ENCODE assay signal across 9 mouse cellular contexts in the genomic region with DNA sequence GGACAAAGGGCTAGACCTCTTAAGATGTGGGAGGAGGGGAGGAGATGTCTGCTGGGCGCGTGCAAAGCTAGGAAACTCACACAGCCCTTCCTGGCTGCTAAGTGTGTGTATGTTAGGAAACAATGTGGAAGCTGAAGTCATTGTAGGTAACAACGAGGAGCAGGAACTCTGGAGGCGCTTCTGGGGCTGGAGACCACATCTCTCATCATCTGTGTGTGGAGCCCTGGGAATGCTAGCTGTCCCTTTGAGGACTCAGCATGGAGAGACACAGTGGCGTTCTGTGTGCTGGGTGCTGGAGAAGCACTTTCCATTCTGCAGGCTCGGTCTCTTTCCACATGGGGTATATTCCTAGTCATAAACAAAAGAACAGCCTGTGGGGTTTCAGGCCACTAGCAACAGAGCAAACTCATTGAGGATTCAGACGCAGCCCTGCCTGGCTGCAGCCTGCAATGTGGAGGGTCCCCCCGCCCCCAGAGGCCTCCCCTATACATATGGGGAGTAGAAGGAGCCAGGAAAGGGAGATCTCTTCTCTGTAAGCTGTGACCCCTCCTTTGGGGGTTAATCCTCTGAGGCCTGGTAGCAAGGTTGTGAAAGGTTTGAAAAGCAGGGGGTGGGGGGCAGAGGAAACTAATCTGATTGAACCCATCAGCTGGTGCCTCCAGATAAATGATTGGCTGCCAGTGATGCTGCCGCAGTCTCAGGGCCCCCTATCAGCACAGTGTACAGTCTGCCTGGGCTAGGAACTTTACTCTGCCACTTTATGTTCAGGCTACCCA. TPM values are rescaled to one million over a fixed set of nuclear protein-coding genes. Genes with fewer than 3 reads are reported as not detected.
DNase-seq lines count a peak whose midpoint lies in the region; ATAC-seq and TF ChIP-seq lines count a peak whose summit lies in the region.
"Had no signal": no experiment of that assay in that cellular context is flagged by ENCODE, and none has a peak within 500 bp of the region (broad histone marks: within the 10 kb centered on the region; RNA-seq: fewer than 3 reads in every experiment).

No protein-coding gene starts in this region.

- H3K4me3 ChIP-seq in kidney, postnatal 0 days (replicated peaks; ENCODE audit: low read depth, low read length): no peak overlapping the region
- no peak overlapping the region for H3K4me3 ChIP-seq in forebrain, postnatal 0 days (ENCODE audit: low read depth, low read length)
- H3K4me3 ChIP-seq in lung, embryonic 16.5 days (ENCODE audit: low read length): no peak overlapping the region

- no peaks in the 10 kb centered on the region for H3K27me3 ChIP-seq in kidney, postnatal 0 days (ENCODE audit: insufficient read depth, low read length)
- H3K27me3 ChIP-seq in forebrain, postnatal 0 days (ENCODE audit: insufficient read depth, low read length): no peaks in the 10 kb centered on the region
- H3K27me3 ChIP-seq in lung, embryonic 16.5 days (ENCODE audit: control insufficient read depth, insufficient read depth, low read depth, low read length): no peaks in the 10 kb centered on the region

- H3K36me3 ChIP-seq in kidney, postnatal 0 days (ENCODE audit: insufficient read depth, low read length): peaks cover 7% of the 10 kb centered on the region; the same call in 1 of the 2 replicates
- H3K36me3 ChIP-seq in forebrain, postnatal 0 days (ENCODE audit: insufficient read depth): no peaks in the 10 kb centered on the region
- H3K36me3 ChIP-seq in lung, embryonic 16.5 days (ENCODE audit: control insufficient read depth, insufficient read depth, low read length): no peaks in the 10 kb centered on the region

- H3K9ac ChIP-seq in kidney, postnatal 0 days (ENCODE audit: low read depth, low read length): no peak overlapping the region
- H3K9ac ChIP-seq in forebrain, postnatal 0 days: 0 out of 2 replicates have a peak overlapping the region, but pooled peaks have one; percentile 6
- H3K9ac ChIP-seq in lung, embryonic 16.5 days (ENCODE audit: low read length): peak overlapping the region; percentile 44

- H3K4me1 ChIP-seq in kidney, postnatal 0 days (replicated peaks; ENCODE audit: insufficient read depth, low read length): 0 out of 2 replicates have a peak, but pooled peaks cover 10% of the 10 kb centered on the region
- H3K4me1 ChIP-seq in forebrain, postnatal 0 days (ENCODE audit: insufficient read depth): peaks cover 9% of the 10 kb centered on the region; the same call in 1 of the 2 replicates
- peaks cover 18% of the 10 kb centered on the region for H3K4me1 ChIP-seq in lung, embryonic 16.5 days (replicated peaks; ENCODE audit: control insufficient read depth, insufficient read depth, low read length)

- H3K4me2 ChIP-seq in kidney, postnatal 0 days (ENCODE audit: low read length): no peak overlapping the region
- no peak overlapping the region for H3K4me2 ChIP-seq in forebrain, postnatal 0 days (ENCODE audit: low read depth)
- peak overlapping the region; percentile 26 for H3K4me2 ChIP-seq in lung, embryonic 16.5 days (ENCODE audit: low read depth, low read length)

- no peak for TF ChIP-seq CTCF in kidney, postnatal 0 days (IDR thresholded peaks at IDR 0.05; ENCODE audit: low read depth)
- TF ChIP-seq CTCF in forebrain, postnatal 0 days (IDR thresholded peaks at IDR 0.05; ENCODE audit: low read depth): no peak

- peak overlapping the region; percentile 6; the same call in 1 of the 2 replicates for H3K27ac ChIP-seq in kidney, postnatal 0 days
- H3K27ac ChIP-seq in forebrain, postnatal 0 days (ENCODE audit: low read depth, low read length): no peak overlapping the region
- peak overlapping the region; percentile 85 for H3K27ac ChIP-seq in lung, embryonic 16.5 days (ENCODE audit: low read length)

- DNase-seq in kidney, postnatal 0 days (ENCODE audit: low spot score): no peak
- DNase-seq in kidney, adult 9 months: no peak
- peak; percentile 19 for DNase-seq in forebrain, postnatal 0 days
- DNase-seq in retina, postnatal 7 days (ENCODE audit: low read depth, low spot score): peak; percentile 52
- DNase-seq in cerebellum, adult 9-10 months: no peak
- DNase-seq in spleen, postnatal 14 days (ENCODE audit: low spot score in 2 of 2): no peak
- no peak for DNase-seq in frontal cortex, postnatal 25 days (ENCODE audit: low spot score in 2 of 2)

- no peaks in the 10 kb centered on the region for H3K9me3 ChIP-seq in kidney, postnatal 0 days (replicated peaks; ENCODE audit: low read length)
- H3K9me3 ChIP-seq in forebrain, postnatal 0 days (ENCODE audit: low read length): no peaks in the 10 kb centered on the region
- no peaks in the 10 kb centered on the region for H3K9me3 ChIP-seq in lung, embryonic 16.5 days (ENCODE audit: control insufficient read depth, low read length)

- ATAC-seq in kidney, postnatal 0 days (replicated peaks; ENCODE audit: low FRiP score, low read depth): no peak
- peak; percentile 70 for ATAC-seq in forebrain, postnatal 0 days
- ATAC-seq in lung, embryonic 16.5 days (ENCODE audit: low read depth): peak; percentile 86

- 31% methylated on average over 9 of the region's 9 CpGs for WGBS in kidney, postnatal 0 days
- WGBS in forebrain, postnatal 0 days: 11% methylated on average over 9 of the region's 9 CpGs
- 13% methylated on average over 9 of the region's 9 CpGs for WGBS in lung, embryonic 16.5 days

RNA-seq across cellular contexts. Expression of a gene that starts 11.3 kb away (rescaled TPM):
- polyA plus RNA-seq in kidney, postnatal 0 days (2015; fragmentation: Nextera tagmentation; extraction: Ambion mirVana): 3.8 and 4.6 TPM in 2 replicates
- total RNA-seq in forebrain, postnatal 0 days (2014; rRNA removed): 0.76 and 1.5 TPM in 2 replicates
- polyA plus RNA-seq in forebrain, postnatal 0 days (2015; fragmentation: Nextera tagmentation; extraction: Ambion mirVana): 1.2 and 1.8 TPM in 2 replicates
- polyA plus RNA-seq in lung, embryonic 16.5 days (2015; fragmentation: Nextera tagmentation; extraction: Ambion mirVana): 5.1 and 6.1 TPM in 2 replicates

RNA-seq across cellular contexts. Expression of a gene that starts 25.8 kb away (rescaled TPM):
- 0.36 TPM in 1 of 2 replicates, not detected in the other for polyA plus RNA-seq in kidney, postnatal 0 days (2015; fragmentation: Nextera tagmentation; extraction: Ambion mirVana)
- not detected in 2 replicates for total RNA-seq in forebrain, postnatal 0 days (2014; rRNA removed)
- not detected in 2 replicates for polyA plus RNA-seq in forebrain, postnatal 0 days (2015; fragmentation: Nextera tagmentation; extraction: Ambion mirVana)
- polyA plus RNA-seq in lung, embryonic 16.5 days (2015; fragmentation: Nextera tagmentation; extraction: Ambion mirVana): 3.2 TPM in 1 of 2 replicates, not detected in the other
- polyA plus RNA-seq: cortical plate, adult 2 months had no signal

RNA-seq across cellular contexts. Expression of a gene that starts 47.0 kb away (rescaled TPM):
- polyA plus RNA-seq in kidney, postnatal 0 days (2015; fragmentation: Nextera tagmentation; extraction: Ambion mirVana): 14.1 and 14.2 TPM in 2 replicates
- 1.3 and 1.8 TPM in 2 replicates for total RNA-seq in forebrain, postnatal 0 days (2014; rRNA removed)
- 2.3 and 4.5 TPM in 2 replicates for polyA plus RNA-seq in forebrain, postnatal 0 days (2015; fragmentation: Nextera tagmentation; extraction: Ambion mirVana)
- polyA plus RNA-seq in lung, embryonic 16.5 days (2015; fragmentation: Nextera tagmentation; extraction: Ambion mirVana): 19.6 and 20.0 TPM in 2 replicates

Comparison
In these comparisons a context has a peak if more than half of its experiments do, and no peak if none do; other contexts are left out.
1. DNase-seq: peak in forebrain, postnatal 0 days (single experiment) and retina, postnatal 7 days (single experiment); none in kidney, postnatal 0 days (single experiment), kidney, adult 9 months (single experiment), cerebellum, adult 9-10 months (single experiment), spleen, postnatal 14 days (0 of 2) and frontal cortex, postnatal 25 days (0 of 2).